Mouse (Mus musculus) cerebellum, adult 2 months (tissue): ENCODE data around the gene Flnb. TPM values are rescaled to one million over a fixed set of nuclear protein-coding genes. Genes with fewer than 3 reads are reported as not detected.

ENCODE experiments used
- DNase-seq, 2 experiments: peaks; one replicate each; pipeline ENCODE4 v3.0.0; 2021
- H3K27ac ChIP-seq: fragments of 200-500 bp; 2 replicates; pipeline ENCODE4 v1.5.1; 2012; ENCODE audit warnings: low read length, control low read depth, inconsistent platforms; ENCODE audit not compliant: insufficient read depth
- H3K27me3 ChIP-seq: fragments of 200-500 bp; 2 replicates; pipeline ENCODE4 v1.6.1; 2012; ENCODE audit warnings: inconsistent platforms, mild to moderate bottlenecking, low read length, moderate library complexity; ENCODE audit not compliant: control insufficient read depth, insufficient read depth
- H3K4me1 ChIP-seq: fragments of 200-500 bp; 2 replicates; pipeline ENCODE4 v1.6.1; 2011; ENCODE audit warnings: low read length; ENCODE audit not compliant: control insufficient read depth, insufficient read depth
- H3K4me3 ChIP-seq: fragments of 200-500 bp; replicated peaks from 2 replicates; pipeline ENCODE3; 2011; ENCODE audit warnings: mild to moderate bottlenecking, low read depth, low read length, control low read depth; ENCODE audit not compliant: insufficient read depth
- CTCF ChIP-seq: fragments of 200-500 bp; IDR thresholded peaks from 2 replicates; pipeline ENCODE4 v1.5.1; 2011; ENCODE audit warnings: low read depth, mild to moderate bottlenecking, control low read depth, low read length, moderate library complexity, borderline replicate concordance; ENCODE audit not compliant: insufficient read depth
- POLR2A ChIP-seq: fragments of 200-500 bp; IDR thresholded peaks from 2 replicates; pipeline ENCODE4 v1.6.1; 2011; ENCODE audit warnings: low read length, control low read depth, borderline replicate concordance; ENCODE audit not compliant: insufficient read depth
- WGBS: fragments of 180-500 bp; shearing (Covaris S2); methylation state at CpG from one replicate; pipeline ENCODE4 v1.1.7; 2018; 5-methylcytosine and 5-hydroxymethylcytosine counted together
- polyA plus RNA-seq: library from polyadenylated mRNA; depleted of rRNA; stranded (reverse); fragments of >200 nt; gene quantifications from 2 replicates; pipeline ENCODE4 v1.2.3, GENCODE M21; 2012

Flnb gene
- polyA plus RNA-seq, 1 experiment = 33.0 TPM

DNA sequence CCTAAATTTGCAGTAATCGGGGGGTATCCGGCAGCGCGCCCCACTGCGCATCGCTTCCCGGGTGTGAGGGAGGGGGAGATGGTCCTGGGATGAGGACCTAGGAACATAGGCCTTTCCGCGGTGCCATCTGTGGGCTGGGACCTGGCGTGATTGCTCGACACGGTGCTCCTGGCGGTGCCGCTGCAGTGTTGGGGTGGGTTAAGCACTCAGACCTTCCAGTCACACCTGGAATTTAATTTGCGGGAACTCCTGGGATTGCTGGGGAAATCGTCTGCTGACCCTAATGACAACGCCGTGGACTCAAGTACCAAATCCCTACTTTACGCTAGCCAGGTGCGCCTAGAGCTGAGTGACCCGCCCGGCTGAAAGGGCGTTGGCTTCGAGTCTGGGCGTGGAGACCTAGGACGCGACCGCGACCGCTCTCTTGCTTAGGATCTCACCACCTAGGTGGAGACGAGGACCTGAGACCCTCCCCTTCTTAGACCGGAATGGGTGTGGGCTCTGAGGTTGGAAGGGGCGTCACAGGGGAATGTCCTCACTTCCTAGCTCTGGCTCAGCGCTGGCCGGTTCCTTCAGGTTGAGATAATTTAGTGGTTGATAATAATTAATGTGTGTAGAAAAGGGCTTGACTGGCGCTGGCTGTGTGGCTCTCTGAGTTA lies 835 bp downstream of the Flnb start:
- 2% methylated on average over 36 of the region's 36 CpGs for WGBS
- Histone ChIP-seq H3K27me3 (no peaks in the 10 kb centered on the region), H3K4me3 (peak overlapping the region; percentile 62), H3K27ac (no peak overlapping the region), H3K4me1 (peaks cover 5% of the 10 kb centered on the region; the same call in 1 of the 2 replicates)
- TF ChIP-seq CTCF (no peak), POLR2A (no peak)
- peak in 1 of 2 experiments; percentile 55 for DNase-seq

DNA sequence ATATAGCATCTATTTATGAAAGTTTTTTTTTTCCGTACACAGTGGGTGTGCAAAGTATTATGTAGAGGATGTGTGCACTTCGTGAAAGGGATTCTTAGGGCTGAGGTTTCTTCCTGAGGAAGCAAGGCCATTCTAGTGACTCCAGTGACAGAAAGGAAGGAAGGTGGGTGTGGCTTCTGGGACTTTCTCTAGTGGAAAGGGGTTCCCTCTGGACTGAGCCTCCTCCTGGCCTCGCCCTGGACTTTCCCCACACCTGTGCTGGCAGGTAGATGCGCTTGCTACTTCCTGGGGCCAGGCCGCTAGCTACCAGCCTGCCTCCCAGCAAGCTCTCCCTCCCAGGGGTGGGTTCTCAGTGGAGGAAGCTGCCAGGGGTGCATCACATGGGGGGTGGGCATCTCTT lies 1.7 kb downstream of the Flnb start:
- no peak overlapping the region for H3K27ac ChIP-seq
- TF ChIP-seq POLR2A = no peak
- no peak for TF ChIP-seq CTCF
- no peaks in the 10 kb centered on the region for H3K27me3 ChIP-seq
- peak overlapping the region; percentile 62 for H3K4me3 ChIP-seq
- 74% methylated on average over 5 of the region's 5 CpGs for WGBS
- no peak for DNase-seq
- H3K4me1 ChIP-seq = peaks cover 8% of the 10 kb centered on the region

DNA sequence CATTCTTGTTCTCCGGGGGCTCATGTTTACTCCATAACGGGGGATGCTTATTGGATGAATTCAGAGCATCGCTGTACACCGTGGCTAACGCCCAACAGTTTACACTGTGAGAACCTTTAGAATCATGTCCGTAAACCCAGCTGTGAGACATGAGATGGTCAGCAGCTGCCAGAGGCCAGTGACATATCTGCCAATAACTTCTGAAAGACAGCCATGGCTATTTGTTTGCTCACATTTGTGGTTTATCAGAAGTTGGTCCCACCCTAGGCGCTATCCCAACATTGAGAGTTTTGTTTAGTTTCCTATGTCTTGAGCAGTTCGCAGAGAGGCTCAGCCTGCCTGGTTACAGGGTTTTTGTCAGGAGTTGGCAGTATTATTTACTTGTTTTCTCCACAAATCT lies 3.6 kb downstream of the Flnb start:
- 86% methylated on average over 8 of the region's 8 CpGs for WGBS
- TF ChIP-seq POLR2A = no peak
- no peak for TF ChIP-seq CTCF
- H3K27me3 ChIP-seq = no peaks in the 10 kb centered on the region
- peaks cover 17% of the 10 kb centered on the region for H3K4me1 ChIP-seq
- no peak overlapping the region for H3K4me3 ChIP-seq
- DNase-seq = no peak
- no peak overlapping the region for H3K27ac ChIP-seq

DNA sequence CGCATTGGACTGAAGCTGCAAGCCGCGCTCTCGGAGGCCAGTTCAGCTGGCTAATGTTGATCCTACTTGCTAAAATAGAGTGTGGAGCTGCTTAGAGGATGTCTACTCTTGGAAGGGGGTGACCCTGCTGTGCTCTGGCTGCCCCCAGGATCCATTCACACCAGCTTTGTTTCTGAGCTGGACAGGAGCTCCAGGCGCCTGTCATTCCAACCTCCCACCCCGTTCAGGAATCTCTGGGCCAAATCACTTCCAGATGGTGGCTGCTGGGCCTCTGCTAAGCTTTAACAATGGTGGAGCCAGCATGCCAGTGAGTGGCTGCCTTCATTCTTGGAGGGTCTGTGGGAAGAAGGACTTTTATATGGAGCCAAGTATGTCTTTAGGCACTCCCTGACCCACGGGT lies 4.9 kb downstream of the Flnb start:
- DNase-seq = no peak
- TF ChIP-seq CTCF (no peak), POLR2A (no peak)

GRCm38 (mm10) chr14:7824651-7825268 lies 7.0 kb downstream of the Flnb start:
- WGBS = 69% methylated on average over 8 of the region's 8 CpGs
- H3K27ac ChIP-seq = no peak overlapping the region
- DNase-seq = no peak
- H3K4me1 ChIP-seq = peaks cover 15% of the 10 kb centered on the region
- TF ChIP-seq CTCF = no peak
- TF ChIP-seq POLR2A = no peak
- no peak overlapping the region for H3K4me3 ChIP-seq
- no peaks in the 10 kb centered on the region for H3K27me3 ChIP-seq

More for the DNA sequence above, 4.9 kb downstream of the Flnb start:
- peaks cover 18% of the 10 kb centered on the region for H3K4me1 ChIP-seq
- WGBS = 73% methylated on average over 7 of the region's 7 CpGs
- H3K27ac ChIP-seq = no peak overlapping the region
- no peaks in the 10 kb centered on the region for H3K27me3 ChIP-seq
- H3K4me3 ChIP-seq = no peak overlapping the region

- no peak for DNase-seq
- no peak overlapping the region for H3K27ac ChIP-seq
- H3K4me1 ChIP-seq = peaks cover 13% of the 10 kb centered on the region
- no peak for TF ChIP-seq POLR2A
- no peak for TF ChIP-seq CTCF
- no peaks in the 10 kb centered on the region for H3K27me3 ChIP-seq
- no peak overlapping the region for H3K4me3 ChIP-seq
- 65% methylated on average over 10 of the region's 10 CpGs for WGBS
These were observed 8.6 kb downstream of the Flnb start for GRCm38 (mm10) chr14:7826151-7826937.

- Histone ChIP-seq H3K27ac (no peak overlapping the region), H3K4me1 (peaks cover 28% of the 10 kb centered on the region), H3K4me3 (no peak overlapping the region), H3K27me3 (no peaks in the 10 kb centered on the region)
- 94% methylated on average over 2 of the region's 2 CpGs for WGBS
- TF ChIP-seq CTCF (no peak), POLR2A (no peak)
- DNase-seq = no peak
These were observed 11.4 kb downstream of the Flnb start for GRCm38 (mm10) chr14:7829181-7829580.
